Mouse (Mus musculus): ENCODE measurements around the gene Rnf113a2.

DNA sequence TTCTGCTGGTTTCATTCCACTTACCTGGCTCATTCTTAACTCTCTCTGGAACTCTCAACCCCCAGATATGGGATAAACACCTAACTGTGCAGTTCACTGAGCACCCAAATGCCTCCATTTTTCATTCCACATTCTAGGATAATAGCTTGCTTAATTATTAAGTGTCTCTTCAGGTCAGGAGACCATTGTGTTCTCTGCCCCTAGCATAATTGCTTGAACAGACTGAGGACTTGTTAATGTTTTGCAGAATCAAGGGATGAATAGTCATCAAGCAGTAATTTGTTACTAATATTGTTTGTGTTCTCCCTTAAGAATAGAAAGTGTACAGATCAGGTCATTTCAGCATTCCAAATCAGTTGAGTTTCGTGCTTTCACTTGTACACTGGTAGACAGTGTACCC is 30.4 kb downstream of the Rnf113a2 start:
- TF ChIP-seq POLR2A (IDR thresholded peaks at IDR 0.05; ENCODE audit: insufficient read length, low read depth) (no peak), POLR2AphosphoS2 (IDR thresholded peaks at IDR 0.05; ENCODE audit: insufficient read length, low read depth) (no peak), MAX (IDR thresholded peaks at IDR 0.05; ENCODE audit: low read depth) (no peak), E2F4 (IDR thresholded peaks at IDR 0.05; ENCODE audit: insufficient read depth) (no peak)
